Mouse (Mus musculus): ENCODE measurements at regions not wholly inside any gene's neighbourhood (a gene's known extent, or its start where the extent isn't known, plus 50 kb on each side); places are given as distances from the start of the nearest gene placed in this dataset.

- Histone ChIP-seq H3K36me3 (replicated peaks; ENCODE audit: control insufficient read depth, insufficient read depth, low read length) (no peaks in the 10 kb centered on the region), H3K4me1 (ENCODE audit: control insufficient read depth, insufficient read depth) (no peaks in the 10 kb centered on the region), H3K9ac (replicated peaks; ENCODE audit: low read depth, low read length) (no peak overlapping the region), H3K9me3 (replicated peaks; ENCODE audit: control insufficient read depth, low read length) (no peaks in the 10 kb centered on the region), H3K27ac (ENCODE audit: low read depth) (no peak overlapping the region), H3K4me2 (ENCODE audit: low read depth, low read length) (no peak overlapping the region), H3K4me3 (ENCODE audit: low read depth, low read length) (no peak overlapping the region), H3K27me3 (ENCODE audit: control insufficient read depth, insufficient read depth, low read length) (no peaks in the 10 kb centered on the region)
- 65% methylated on average over 5 of the region's 5 CpGs for WGBS
- TF ChIP-seq EP300 (IDR thresholded peaks at IDR 0.05; ENCODE audit: low read depth) (no peak), CTCF (IDR thresholded peaks at IDR 0.05; ENCODE audit: low read depth) (no peak)
- DNase-seq (ENCODE audit: low spot score) (no peak), ATAC-seq (ENCODE audit: insufficient read depth, low read depth) (no peak)
These were observed 162.0 kb upstream of the Sphkap start for GRCm38 (mm10) chr1:83569991-83570390.

- no peak overlapping the region for H3K4me2 ChIP-seq (ENCODE audit: low read depth, low read length)
- no peak overlapping the region for H3K27ac ChIP-seq (ENCODE audit: low read depth)
- no peak overlapping the region for H3K4me3 ChIP-seq (ENCODE audit: low read depth, low read length)
- H3K9ac ChIP-seq (replicated peaks; ENCODE audit: low read depth, low read length), result no peak overlapping the region
- no peaks in the 10 kb centered on the region for H3K27me3 ChIP-seq (ENCODE audit: control insufficient read depth, insufficient read depth, low read length)
- H3K9me3 ChIP-seq (replicated peaks; ENCODE audit: control insufficient read depth, low read length), result no peaks in the 10 kb centered on the region
- WGBS, result 87% methylated on average over 1 of the region's 1 CpGs
- no peaks in the 10 kb centered on the region for H3K4me1 ChIP-seq (ENCODE audit: control insufficient read depth, insufficient read depth)
- TF ChIP-seq EP300 (IDR thresholded peaks at IDR 0.05; ENCODE audit: low read depth) (no peak), CTCF (IDR thresholded peaks at IDR 0.05; ENCODE audit: low read depth) (no peak)
- no peaks in the 10 kb centered on the region for H3K36me3 ChIP-seq (replicated peaks; ENCODE audit: control insufficient read depth, insufficient read depth, low read length)
- ATAC-seq (ENCODE audit: insufficient read depth, low read depth), result no peak
- DNase-seq (ENCODE audit: low spot score), result no peak
These were observed 160.7 kb upstream of the Sphkap start for GRCm38 (mm10) chr1:83568746-83569145.

- TF ChIP-seq CTCF (IDR thresholded peaks at IDR 0.05; ENCODE audit: low read depth) (no peak), EP300 (IDR thresholded peaks at IDR 0.05; ENCODE audit: low read depth) (no peak)
These were observed 143.6 kb upstream of the Sphkap start for GRCm38 (mm10) chr1:83551617-83552016.

DNA sequence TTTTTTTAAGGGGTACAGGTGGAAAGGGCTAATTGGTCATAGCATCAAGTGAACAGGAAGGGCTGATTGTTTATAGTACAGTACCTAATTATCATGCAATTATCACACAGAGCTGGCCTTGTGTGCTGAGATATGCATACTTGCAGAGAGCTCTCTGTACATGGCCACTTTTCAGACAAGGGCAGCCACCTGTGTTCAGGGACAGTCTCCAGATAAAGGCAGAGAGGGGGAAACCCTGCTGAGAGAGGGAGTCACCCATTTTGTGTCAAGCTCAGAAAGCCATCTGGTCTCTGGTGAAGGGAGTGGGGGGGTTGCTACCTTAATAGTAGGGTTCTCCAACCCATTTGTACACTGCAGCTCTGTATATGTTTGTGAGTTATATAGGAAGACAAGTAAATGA lies 127.5 kb upstream of the Sphkap start:
- H3K9ac ChIP-seq (replicated peaks; ENCODE audit: low read depth, low read length), result no peak overlapping the region
- no peak overlapping the region for H3K4me2 ChIP-seq (ENCODE audit: low read depth, low read length)
- no peak for ATAC-seq (ENCODE audit: insufficient read depth, low read depth)

More at GRCm38 (mm10) chr1:83551617-83552016, 143.6 kb upstream of the Sphkap start:
- Histone ChIP-seq H3K36me3 (replicated peaks; ENCODE audit: control insufficient read depth, insufficient read depth, low read length) (no peaks in the 10 kb centered on the region), H3K9me3 (replicated peaks; ENCODE audit: control insufficient read depth, low read length) (no peaks in the 10 kb centered on the region), H3K4me1 (ENCODE audit: control insufficient read depth, insufficient read depth) (no peaks in the 10 kb centered on the region), H3K9ac (replicated peaks; ENCODE audit: low read depth, low read length) (no peak overlapping the region), H3K27me3 (ENCODE audit: control insufficient read depth, insufficient read depth, low read length) (no peaks in the 10 kb centered on the region), H3K4me2 (ENCODE audit: low read depth, low read length) (no peak overlapping the region), H3K4me3 (ENCODE audit: low read depth, low read length) (no peak overlapping the region), H3K27ac (ENCODE audit: low read depth) (no peak overlapping the region)
- DNase-seq (ENCODE audit: low spot score) (no peak), ATAC-seq (ENCODE audit: insufficient read depth, low read depth) (no peak)

DNA sequence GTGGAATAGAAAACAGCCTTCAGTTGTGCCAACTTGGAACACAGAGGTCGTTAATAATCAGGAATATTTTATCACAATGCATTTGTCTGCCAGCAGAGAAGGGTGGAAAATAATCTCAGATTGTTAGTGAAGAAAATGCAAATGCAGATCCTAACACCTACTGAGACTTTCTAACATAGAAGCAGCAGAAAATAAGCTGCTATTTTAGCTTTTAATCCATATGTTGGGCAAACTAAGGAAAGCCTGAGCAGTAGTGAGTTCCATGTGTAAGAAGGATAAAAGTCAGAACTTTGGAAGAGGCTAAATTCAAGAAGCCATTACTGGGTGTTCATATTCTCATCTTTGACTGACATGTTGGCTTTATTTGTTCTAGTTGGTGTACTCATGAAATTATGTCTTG lies 119.8 kb upstream of the Sphkap start:
- Histone ChIP-seq H3K27ac (ENCODE audit: low read depth) (no peak overlapping the region), H3K27me3 (ENCODE audit: control insufficient read depth, insufficient read depth, low read length) (no peaks in the 10 kb centered on the region), H3K4me2 (ENCODE audit: low read depth, low read length) (no peak overlapping the region), H3K4me3 (ENCODE audit: low read depth, low read length) (no peak overlapping the region), H3K9me3 (replicated peaks; ENCODE audit: control insufficient read depth, low read length) (peaks cover 4% of the 10 kb centered on the region; the same call in 1 of the 2 replicates), H3K36me3 (replicated peaks; ENCODE audit: control insufficient read depth, insufficient read depth, low read length) (no peaks in the 10 kb centered on the region), H3K9ac (replicated peaks; ENCODE audit: low read depth, low read length) (no peak overlapping the region), H3K4me1 (ENCODE audit: control insufficient read depth, insufficient read depth) (no peaks in the 10 kb centered on the region)
- TF ChIP-seq EP300 (IDR thresholded peaks at IDR 0.05; ENCODE audit: low read depth), result no peak
- WGBS, result 38% methylated on average over 1 of the region's 1 CpGs
- ATAC-seq (ENCODE audit: insufficient read depth, low read depth), result no peak
- DNase-seq (ENCODE audit: low spot score), result no peak

More for the DNA sequence above, 127.5 kb upstream of the Sphkap start:
- H3K36me3 ChIP-seq (replicated peaks; ENCODE audit: control insufficient read depth, insufficient read depth, low read length), result no peaks in the 10 kb centered on the region
- TF ChIP-seq CTCF (IDR thresholded peaks at IDR 0.05; ENCODE audit: low read depth), result no peak
- TF ChIP-seq EP300 (IDR thresholded peaks at IDR 0.05; ENCODE audit: low read depth), result no peak
- no peaks in the 10 kb centered on the region for H3K4me1 ChIP-seq (ENCODE audit: control insufficient read depth, insufficient read depth)
- DNase-seq (ENCODE audit: low spot score), result no peak
- no peak overlapping the region for H3K27ac ChIP-seq (ENCODE audit: low read depth)
- 0 out of 2 replicates have a peak, but pooled peaks cover 3% of the 10 kb centered on the region for H3K9me3 ChIP-seq (replicated peaks; ENCODE audit: control insufficient read depth, low read length)
- H3K27me3 ChIP-seq (ENCODE audit: control insufficient read depth, insufficient read depth, low read length), result no peaks in the 10 kb centered on the region
- no peak overlapping the region for H3K4me3 ChIP-seq (ENCODE audit: low read depth, low read length)

DNA sequence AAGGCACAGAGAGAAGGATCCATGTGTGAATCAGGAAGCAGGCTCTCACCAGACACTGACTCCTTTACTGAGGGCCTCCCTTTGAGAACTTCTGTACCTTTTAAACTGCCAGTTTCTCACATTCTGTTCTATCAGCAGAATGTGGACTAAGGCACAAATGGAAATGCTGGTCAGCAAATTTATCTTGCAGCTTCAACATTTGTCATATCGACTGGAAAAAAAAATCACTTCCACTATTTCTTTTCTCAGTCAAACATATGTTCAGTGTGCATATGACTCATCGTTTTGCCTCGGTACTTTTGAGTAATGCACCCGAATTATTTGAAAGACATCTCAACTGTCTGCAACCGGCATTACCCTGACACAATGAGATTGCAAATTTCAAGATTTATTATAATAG lies 101.4 kb upstream of the Sphkap start:
- Histone ChIP-seq H3K4me3 (ENCODE audit: low read depth, low read length) (no peak overlapping the region), H3K27me3 (ENCODE audit: control insufficient read depth, insufficient read depth, low read length) (no peaks in the 10 kb centered on the region), H3K27ac (ENCODE audit: low read depth) (no peak overlapping the region), H3K4me1 (ENCODE audit: control insufficient read depth, insufficient read depth) (no peaks in the 10 kb centered on the region), H3K9ac (replicated peaks; ENCODE audit: low read depth, low read length) (no peak overlapping the region), H3K9me3 (replicated peaks; ENCODE audit: control insufficient read depth, low read length) (no peaks in the 10 kb centered on the region), H3K4me2 (ENCODE audit: low read depth, low read length) (no peak overlapping the region), H3K36me3 (replicated peaks; ENCODE audit: control insufficient read depth, insufficient read depth, low read length) (no peaks in the 10 kb centered on the region)
- ATAC-seq (ENCODE audit: insufficient read depth, low read depth) (no peak), DNase-seq (ENCODE audit: low spot score) (no peak)
- no peak for TF ChIP-seq EP300 (IDR thresholded peaks at IDR 0.05; ENCODE audit: low read depth)
- 65% methylated on average over 5 of the region's 5 CpGs for WGBS

All from heart, postnatal 0 days (tissue).